Mouse (Mus musculus) spleen, adult 2 months (tissue): ENCODE measurements around the gene Tap1.

Source experiments
- CTCF ChIP-seq: fragments of 200-500 bp; IDR thresholded peaks from 2 replicates; pipeline ENCODE4 v1.5.1; 2011; ENCODE audit warnings: mild to moderate bottlenecking, inconsistent platforms; ENCODE audit not compliant: insufficient read depth, insufficient read length, insufficient replicate concordance; ENCODE audit errors: extremely low read depth
- POLR2A ChIP-seq: fragments of 200-500 bp; IDR thresholded peaks from 2 replicates; pipeline ENCODE4 v1.6.1; 2011; ENCODE audit warnings: low read depth, low read length, inconsistent platforms

GRCm38 (mm10) chr17:34213936-34214335 is 26.6 kb downstream of the Tap1 start:
- TF ChIP-seq CTCF (no peak), POLR2A (no peak)
